Mouse (Mus musculus): ENCODE data around the gene Zfp385c. TPM values are rescaled to one million over a fixed set of nuclear protein-coding genes. Genes with fewer than 3 reads are reported as not detected.

Gene Zfp385c
- polyA plus RNA-seq, 1 experiment from 2014 or later, result 0.18 TPM

GRCm38 (mm10) chr11:100616332-100616731, 75.9 kb downstream of the Zfp385c start:
- 84% methylated on average over 5 of the region's 5 CpGs for WGBS
- DNase-seq (ENCODE audit: low spot score), result no peak
- H3K36me3 ChIP-seq (ENCODE audit: control insufficient read depth, insufficient read depth, low read length), result no peaks in the 10 kb centered on the region
- H3K4me3 ChIP-seq (ENCODE audit: low read depth, low read length), result no peak overlapping the region
- no peaks in the 10 kb centered on the region for H3K9me3 ChIP-seq (ENCODE audit: control insufficient read depth, low read length)
- peaks cover 5% of the 10 kb centered on the region; the same call in 1 of the 2 replicates for H3K4me1 ChIP-seq (replicated peaks; ENCODE audit: control insufficient read depth, insufficient read depth)
- no peak for TF ChIP-seq CTCF (IDR thresholded peaks at IDR 0.05; ENCODE audit: low read depth)
- no peak for TF ChIP-seq EP300 (optimal IDR thresholded peaks at IDR 0.05)
- H3K27me3 ChIP-seq (ENCODE audit: control insufficient read depth, insufficient read depth, low read length), result no peaks in the 10 kb centered on the region
- no peak for ATAC-seq (ENCODE audit: low FRiP score, low TSS enrichment)
- no peak overlapping the region for H3K4me2 ChIP-seq (replicated peaks; ENCODE audit: low read depth)
- no peak overlapping the region for H3K27ac ChIP-seq (replicated peaks)
- no peak overlapping the region for H3K9ac ChIP-seq (ENCODE audit: low read length)

DNA sequence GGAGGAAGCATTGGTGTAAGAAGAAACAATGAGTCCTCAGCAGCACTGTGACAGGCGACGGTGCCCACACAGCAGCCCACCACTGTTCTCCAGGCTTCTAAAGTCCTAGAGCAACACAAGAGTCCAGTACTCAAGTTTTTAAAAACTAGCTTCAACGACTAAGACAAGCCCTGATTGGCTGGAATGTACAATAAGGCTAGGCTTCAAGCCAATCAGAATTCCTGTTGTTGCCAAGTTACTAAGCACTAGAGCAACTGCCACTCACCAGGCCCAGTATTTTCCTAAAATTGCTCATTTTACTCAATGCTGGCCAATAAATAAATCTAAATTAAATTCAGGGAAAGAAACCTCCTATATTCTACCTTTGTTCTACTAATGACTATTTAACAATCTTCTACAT, 79.0 kb downstream of the Zfp385c start:
- 61% methylated on average over 3 of the region's 3 CpGs for WGBS
- no peak overlapping the region; the same call in 1 of the 2 replicates for H3K4me2 ChIP-seq (replicated peaks; ENCODE audit: low read depth)
- H3K4me3 ChIP-seq (ENCODE audit: low read depth, low read length), result no peak overlapping the region
- no peak overlapping the region for H3K9ac ChIP-seq (ENCODE audit: low read length)
- no peaks in the 10 kb centered on the region for H3K36me3 ChIP-seq (ENCODE audit: control insufficient read depth, insufficient read depth, low read length)
- TF ChIP-seq CTCF (IDR thresholded peaks at IDR 0.05; ENCODE audit: low read depth), result no peak
- no peak for TF ChIP-seq EP300 (optimal IDR thresholded peaks at IDR 0.05)
- DNase-seq (ENCODE audit: low spot score), result no peak
- ATAC-seq (ENCODE audit: low FRiP score, low TSS enrichment), result 0 out of 2 replicates have a peak, but pooled peaks have one; percentile 5
- no peak overlapping the region; the same call in 1 of the 2 replicates for H3K27ac ChIP-seq (replicated peaks)
- H3K9me3 ChIP-seq (ENCODE audit: control insufficient read depth, low read length), result no peaks in the 10 kb centered on the region
- no peaks in the 10 kb centered on the region for H3K27me3 ChIP-seq (ENCODE audit: control insufficient read depth, insufficient read depth, low read length)
- H3K4me1 ChIP-seq (replicated peaks; ENCODE audit: control insufficient read depth, insufficient read depth), result peaks cover 11% of the 10 kb centered on the region

- Histone ChIP-seq H3K4me2 (replicated peaks; ENCODE audit: low read depth) (no peak overlapping the region), H3K27me3 (ENCODE audit: control insufficient read depth, insufficient read depth, low read length) (no peaks in the 10 kb centered on the region), H3K4me3 (ENCODE audit: low read depth, low read length) (no peak overlapping the region), H3K27ac (replicated peaks) (no peak overlapping the region), H3K9me3 (ENCODE audit: control insufficient read depth, low read length) (no peaks in the 10 kb centered on the region), H3K36me3 (ENCODE audit: control insufficient read depth, insufficient read depth, low read length) (no peaks in the 10 kb centered on the region; the same call in 1 of the 2 replicates), H3K4me1 (replicated peaks; ENCODE audit: control insufficient read depth, insufficient read depth) (peaks cover 7% of the 10 kb centered on the region), H3K9ac (ENCODE audit: low read length) (no peak overlapping the region)
- ATAC-seq (ENCODE audit: low FRiP score, low TSS enrichment) (no peak), DNase-seq (ENCODE audit: low spot score) (no peak)
- peak; percentile 19 for TF ChIP-seq CTCF (IDR thresholded peaks at IDR 0.05; ENCODE audit: low read depth)
- TF ChIP-seq EP300 (optimal IDR thresholded peaks at IDR 0.05), result no peak
- 76% methylated on average over 6 of the region's 6 CpGs for WGBS
Observed at GRCm38 (mm10) chr11:100611627-100612026, 80.6 kb downstream of the Zfp385c start.

DNA sequence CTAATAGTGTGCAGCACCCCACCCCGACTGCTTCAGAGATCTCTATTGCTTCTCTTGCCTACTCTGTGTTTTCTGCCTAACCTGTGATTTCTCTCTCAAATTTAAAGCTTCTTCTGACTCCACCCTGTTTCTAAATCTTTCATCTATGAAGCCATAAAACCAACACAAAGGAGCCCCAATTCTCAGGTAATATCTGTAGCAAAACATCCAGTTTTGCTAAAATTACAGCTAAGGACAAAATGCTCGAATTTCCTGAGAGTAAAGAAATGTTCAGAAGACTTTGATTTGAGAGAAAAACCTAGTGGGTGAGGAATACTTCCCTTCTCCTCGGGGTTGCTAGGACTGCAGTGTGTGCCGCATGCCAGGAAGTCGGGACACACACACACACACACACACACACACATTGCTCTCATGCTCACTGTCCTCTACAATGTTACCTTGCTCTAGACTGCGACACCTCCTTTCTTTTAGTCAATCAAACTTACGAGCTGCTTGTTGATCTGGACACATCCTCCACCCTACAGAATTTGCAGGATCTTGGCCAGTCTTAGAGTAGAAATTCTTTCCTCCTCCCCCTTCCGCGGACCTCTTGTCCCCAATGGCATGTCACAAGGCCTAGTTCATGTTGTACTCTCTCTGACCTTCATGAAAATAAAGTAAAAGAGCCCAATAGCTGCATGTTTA, 82.1 kb downstream of the Zfp385c start:
- H3K4me2 ChIP-seq (replicated peaks; ENCODE audit: low read depth), result no peak overlapping the region
- WGBS, result 66% methylated on average over 9 of the region's 9 CpGs

DNA sequence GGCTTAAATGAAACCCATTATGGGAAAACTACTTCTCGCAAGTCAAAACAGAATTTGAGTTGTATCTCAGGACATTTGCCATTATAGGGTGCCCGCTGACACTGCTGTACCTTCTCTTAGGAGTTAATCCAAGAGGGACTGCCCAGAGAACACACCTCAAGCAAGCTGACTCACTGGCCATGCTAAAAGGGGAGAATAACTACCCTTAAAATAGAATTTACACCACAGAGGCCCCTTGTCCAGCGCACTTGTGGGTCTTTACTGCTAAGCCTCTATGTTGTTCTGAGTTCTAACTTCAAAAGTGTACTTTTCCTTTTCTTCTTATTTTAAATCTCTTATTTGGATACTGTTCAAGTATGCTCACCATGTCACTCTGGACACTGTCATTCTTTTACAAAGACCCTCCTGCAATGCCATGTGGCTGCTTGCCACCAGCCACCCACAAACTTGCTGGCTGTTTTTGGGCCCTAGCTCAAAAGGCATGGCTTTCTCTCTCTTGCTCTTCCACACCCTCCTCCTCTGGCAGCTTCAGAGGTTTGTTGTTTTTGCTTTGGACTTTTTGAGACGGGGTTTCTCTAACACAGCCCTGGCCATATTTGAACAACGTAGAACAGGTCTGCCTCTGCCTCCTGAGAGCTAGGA, 82.8 kb downstream of the Zfp385c start:
- Histone ChIP-seq H3K27me3 (ENCODE audit: control insufficient read depth, insufficient read depth, low read length) (no peaks in the 10 kb centered on the region), H3K4me3 (ENCODE audit: low read depth, low read length) (no peak overlapping the region), H3K27ac (replicated peaks) (peak overlapping the region; percentile 30; the same call in 1 of the 2 replicates), H3K9ac (ENCODE audit: low read length) (0 out of 2 replicates have a peak overlapping the region, but pooled peaks have one; percentile 1), H3K36me3 (ENCODE audit: control insufficient read depth, insufficient read depth, low read length) (no peaks in the 10 kb centered on the region; the same call in 1 of the 2 replicates), H3K4me1 (replicated peaks; ENCODE audit: control insufficient read depth, insufficient read depth) (peaks cover 8% of the 10 kb centered on the region), H3K4me2 (replicated peaks; ENCODE audit: low read depth) (no peak overlapping the region), H3K9me3 (ENCODE audit: control insufficient read depth, low read length) (no peaks in the 10 kb centered on the region)
- no peak for ATAC-seq (ENCODE audit: low FRiP score, low TSS enrichment)
- TF ChIP-seq EP300 (optimal IDR thresholded peaks at IDR 0.05) (no peak), CTCF (IDR thresholded peaks at IDR 0.05; ENCODE audit: low read depth) (no peak)
- WGBS, result 62% methylated on average over 5 of the region's 5 CpGs
- DNase-seq (ENCODE audit: low spot score), result no peak

More for the DNA sequence above, 82.1 kb downstream of the Zfp385c start:
- no peak overlapping the region; the same call in 1 of the 2 replicates for H3K27ac ChIP-seq (replicated peaks)
- TF ChIP-seq EP300 (optimal IDR thresholded peaks at IDR 0.05), result no peak
- TF ChIP-seq CTCF (IDR thresholded peaks at IDR 0.05; ENCODE audit: low read depth), result no peak
- H3K4me3 ChIP-seq (ENCODE audit: low read depth, low read length), result no peak overlapping the region
- no peak for ATAC-seq (ENCODE audit: low FRiP score, low TSS enrichment)
- H3K9me3 ChIP-seq (ENCODE audit: control insufficient read depth, low read length), result no peaks in the 10 kb centered on the region
- no peak for DNase-seq (ENCODE audit: low spot score)
- H3K4me1 ChIP-seq (replicated peaks; ENCODE audit: control insufficient read depth, insufficient read depth), result peaks cover 7% of the 10 kb centered on the region
- no peaks in the 10 kb centered on the region for H3K27me3 ChIP-seq (ENCODE audit: control insufficient read depth, insufficient read depth, low read length)
- H3K9ac ChIP-seq (ENCODE audit: low read length), result 0 out of 2 replicates have a peak overlapping the region, but pooled peaks have one; percentile 1
- no peaks in the 10 kb centered on the region; the same call in 1 of the 2 replicates for H3K36me3 ChIP-seq (ENCODE audit: control insufficient read depth, insufficient read depth, low read length)
